Mouse (Mus musculus): ENCODE results near the gene Slc38a6.

The Slc38a6 gene

GRCm38 (mm10) chr12:73286287-73287092, at the start of gene Slc38a6, which contains the start of gene Trmt5:
TSS of gene Slc38a6 (plus strand) at chr12:73286779.
TSS of gene Trmt5 (minus strand) at chr12:73286710.
- DNase-seq: peak; percentile 95

GRCm38 (mm10) chr12:73241960-73242359, 44.6 kb upstream of the Slc38a6 start:
- DNase-seq: peak; percentile 7

DNA sequence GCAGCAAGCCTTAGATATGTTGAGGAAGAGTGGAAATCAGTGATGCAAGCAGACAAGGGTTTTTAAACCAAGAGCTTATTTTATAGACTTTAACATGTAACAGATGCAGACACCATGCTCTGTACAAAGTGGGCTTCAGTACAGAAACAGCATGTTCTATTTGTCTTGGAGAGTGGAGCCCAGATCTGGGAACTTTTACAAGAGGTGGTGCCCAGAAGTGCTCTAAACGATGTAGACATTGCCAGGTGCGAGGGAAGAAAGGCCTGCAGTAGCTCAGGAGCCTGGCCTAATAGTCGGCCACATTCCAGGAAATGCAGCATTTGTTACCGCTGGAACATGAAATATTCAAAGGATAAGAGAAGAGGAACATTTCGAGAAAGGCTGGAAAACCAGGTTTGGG, 40.9 kb upstream of the Slc38a6 start:
- no peak for DNase-seq

DNA sequence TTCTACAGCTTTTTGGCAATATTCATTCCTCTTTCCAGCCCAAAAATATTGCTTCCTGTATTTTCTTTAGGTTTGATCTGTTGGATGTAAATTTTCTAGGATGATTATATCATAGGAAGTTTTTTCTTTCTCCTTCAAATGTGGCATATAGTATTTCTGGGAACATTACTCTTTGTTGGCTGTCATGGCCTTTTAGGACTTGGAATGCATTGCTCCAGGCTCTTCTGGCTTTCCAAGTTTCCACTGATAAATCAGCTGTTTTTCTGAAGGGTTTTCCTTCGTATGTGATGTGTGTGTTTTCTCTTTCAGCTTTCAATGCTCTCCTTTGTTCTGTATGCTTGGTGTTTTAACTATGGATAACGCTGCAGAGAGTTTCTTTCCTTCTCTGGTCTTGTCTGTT, 31.6 kb upstream of the Slc38a6 start:
- no peak for DNase-seq

DNA sequence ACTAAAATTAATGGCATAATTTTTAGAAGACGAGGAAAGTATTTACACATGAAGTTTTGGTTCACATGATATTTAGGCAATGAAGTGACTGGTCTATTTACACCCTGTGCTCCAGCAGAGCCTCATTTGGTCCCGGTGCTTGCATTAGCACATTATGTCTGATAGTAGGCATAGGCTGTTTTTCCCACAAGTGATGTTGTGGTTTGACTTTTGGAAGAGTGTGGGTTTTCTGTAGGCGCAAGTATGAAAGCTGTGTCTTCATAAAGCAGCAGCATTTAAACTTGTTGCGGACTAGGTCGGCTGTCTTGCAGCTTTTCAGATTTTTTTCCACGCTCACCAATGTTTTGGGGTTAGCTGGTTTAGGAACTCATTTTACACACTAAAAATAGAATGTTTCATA, 27.3 kb upstream of the Slc38a6 start:
- no peak for DNase-seq

GRCm38 (mm10) chr12:73260339-73260738, 26.2 kb upstream of the Slc38a6 start:
- DNase-seq: no peak

- no peak for DNase-seq
Observed at GRCm38 (mm10) chr12:73265381-73265978, 21.1 kb upstream of the Slc38a6 start.

- no peak for DNase-seq
Observed at GRCm38 (mm10) chr12:73266597-73266996, 20.0 kb upstream of the Slc38a6 start.

GRCm38 (mm10) chr12:73268497-73268896, 18.1 kb upstream of the Slc38a6 start:
- no peak for DNase-seq

DNA sequence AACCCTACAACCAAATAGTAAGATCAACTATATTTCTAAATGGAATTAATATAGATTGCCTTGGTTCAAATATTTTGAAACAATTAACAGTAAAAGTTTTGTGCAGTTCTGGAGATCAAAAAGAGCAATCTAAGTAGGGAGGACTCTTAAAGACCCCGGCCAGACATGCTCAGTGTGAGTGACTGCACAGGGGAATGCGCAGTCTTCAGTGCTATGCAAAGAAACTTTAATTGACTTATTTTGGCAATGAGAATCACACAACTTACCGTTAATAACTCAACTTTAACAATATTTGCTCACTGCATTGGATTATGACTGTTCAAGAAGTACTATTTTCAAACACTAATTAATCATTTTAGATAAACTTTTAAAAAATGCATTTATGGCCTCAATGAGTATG, 17.0 kb upstream of the Slc38a6 start:
- DNase-seq: no peak

DNA sequence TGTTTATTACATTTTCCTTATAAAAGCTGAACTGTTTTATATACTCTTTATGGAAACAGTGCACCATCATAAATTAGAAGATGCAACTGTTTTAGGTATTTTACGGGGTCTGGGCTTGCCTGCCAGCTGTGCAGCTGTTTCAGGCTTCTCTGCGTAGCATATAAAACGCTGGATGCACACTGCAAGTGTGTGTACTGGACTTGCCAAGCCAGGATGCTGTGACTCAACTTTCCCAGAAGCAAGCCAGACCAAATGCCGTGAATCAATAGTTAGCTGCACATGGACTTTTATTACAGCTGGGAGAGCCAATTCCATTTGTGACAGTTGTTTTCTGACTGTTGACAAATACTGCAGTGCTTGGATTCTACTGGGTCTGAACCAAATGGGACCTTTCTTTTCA, 16.6 kb upstream of the Slc38a6 start:
- no peak for DNase-seq

- DNase-seq: no peak
Observed at GRCm38 (mm10) chr12:73274921-73275320, 11.7 kb upstream of the Slc38a6 start.

DNA sequence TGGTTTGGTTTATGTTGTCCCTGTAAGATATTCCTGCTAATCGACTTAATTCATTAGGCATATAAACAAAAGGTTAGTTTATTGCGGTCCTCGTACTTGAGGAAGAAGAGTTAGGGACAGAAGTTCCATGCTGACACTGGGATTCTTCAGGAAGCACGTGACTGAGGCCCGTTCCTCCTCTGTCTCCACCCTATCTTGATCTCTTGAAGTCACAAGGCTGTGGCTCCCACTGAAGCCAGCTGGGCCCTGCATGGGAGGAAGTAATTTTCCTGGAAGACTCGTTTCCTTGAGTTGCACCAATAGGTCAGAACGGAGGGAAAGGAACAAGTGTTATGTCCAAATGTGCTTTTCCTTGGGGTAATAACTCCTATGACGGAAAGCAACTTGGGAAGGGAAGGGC, 1.0 kb downstream of the Slc38a6 start:
- peak; percentile 69 for DNase-seq

GRCm38 (mm10) chr12:73288626-73289025, 2.0 kb downstream of the Slc38a6 start:
- DNase-seq: no peak

DNA sequence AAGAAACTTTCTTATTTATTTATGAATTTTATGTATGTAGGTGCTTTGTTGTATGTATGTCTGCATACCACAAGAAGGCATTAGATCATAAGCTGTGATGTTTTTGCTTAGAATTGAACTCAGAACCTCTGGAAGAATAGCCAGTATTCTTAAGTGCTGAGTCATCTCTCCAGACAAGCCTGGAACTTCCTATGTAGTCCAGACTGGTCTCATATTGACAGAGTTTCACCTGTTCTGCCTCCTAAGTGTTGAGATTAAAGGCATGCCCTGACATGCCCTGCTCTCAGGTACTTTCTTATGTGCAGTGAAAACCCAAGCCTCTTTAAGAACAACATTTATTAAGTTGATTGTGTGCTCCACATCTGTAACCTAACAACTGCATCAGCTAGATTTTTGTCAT, 8.3 kb downstream of the Slc38a6 start:
- DNase-seq: no peak

DNA sequence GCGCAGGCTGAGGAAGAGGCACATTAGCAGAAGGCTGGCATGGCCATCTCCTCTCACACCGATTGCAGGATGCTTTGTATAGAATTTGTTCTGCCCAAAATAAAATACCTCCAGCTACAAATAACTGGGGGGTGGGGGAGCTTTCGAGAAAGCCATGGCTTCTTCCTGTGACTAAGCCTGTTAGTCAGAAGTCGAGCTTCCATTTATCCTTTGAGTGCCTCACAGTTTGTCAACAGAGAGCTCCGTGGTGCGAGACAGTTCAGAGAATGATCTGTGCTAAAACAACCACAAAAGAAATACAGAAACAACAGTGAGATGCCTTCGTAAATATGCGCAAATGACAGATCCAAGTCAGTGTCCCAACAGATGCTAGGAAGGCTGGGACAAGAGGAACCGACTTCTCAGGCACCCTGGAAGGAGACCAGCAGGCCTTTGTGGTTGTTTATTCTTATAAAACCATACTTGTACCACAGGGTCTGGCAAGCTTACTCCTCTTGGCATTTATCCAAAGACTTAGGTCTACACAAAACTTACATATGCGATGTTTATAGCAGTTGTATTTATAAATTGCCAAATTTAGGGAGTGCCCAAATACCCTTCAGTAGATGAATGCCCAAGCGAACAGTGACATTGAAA, 9.0 kb downstream of the Slc38a6 start:
- no peak for DNase-seq

DNA sequence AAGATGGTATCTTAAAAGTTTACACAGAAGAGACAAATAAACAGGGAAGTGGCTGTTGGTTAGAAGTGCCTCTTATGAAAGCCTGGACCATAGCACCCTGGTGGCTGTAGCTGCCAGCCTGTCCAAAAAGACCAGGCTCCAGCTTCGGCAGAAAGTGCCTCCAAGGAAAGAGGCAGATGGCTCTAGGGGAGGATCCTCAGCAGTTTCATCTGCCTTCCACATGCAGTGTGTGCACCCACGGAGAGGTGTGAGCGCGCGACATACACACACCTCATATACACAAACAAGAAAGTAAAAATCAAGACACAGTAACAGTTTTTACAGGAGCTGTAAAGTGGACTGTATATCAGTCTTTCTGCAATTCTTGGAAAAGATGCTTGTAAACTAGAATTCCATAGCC, 12.0 kb downstream of the Slc38a6 start:
- no peak for DNase-seq

DNA sequence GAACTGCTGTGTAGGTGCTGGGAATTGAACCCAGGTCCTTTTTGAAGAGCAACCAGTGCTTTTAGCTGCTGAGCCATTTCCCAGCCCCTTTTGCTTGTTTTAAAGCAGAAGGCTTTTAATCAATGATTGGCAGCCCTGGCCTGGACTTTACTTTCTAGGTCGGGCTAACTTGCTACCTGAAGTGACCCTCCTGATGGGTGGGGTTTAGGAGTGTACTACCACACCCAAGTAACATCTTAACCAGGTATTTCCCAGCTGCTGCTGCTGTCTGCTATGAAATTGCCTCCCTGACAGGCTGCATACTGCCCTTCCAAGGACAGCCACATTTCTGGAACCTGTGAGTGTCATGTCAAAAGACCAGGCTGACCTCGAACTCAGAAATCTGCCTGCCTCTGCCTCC, 14.0 kb downstream of the Slc38a6 start:
- DNase-seq: no peak

GRCm38 (mm10) chr12:73304636-73305035, 18.1 kb downstream of the Slc38a6 start:
- no peak for DNase-seq

DNA sequence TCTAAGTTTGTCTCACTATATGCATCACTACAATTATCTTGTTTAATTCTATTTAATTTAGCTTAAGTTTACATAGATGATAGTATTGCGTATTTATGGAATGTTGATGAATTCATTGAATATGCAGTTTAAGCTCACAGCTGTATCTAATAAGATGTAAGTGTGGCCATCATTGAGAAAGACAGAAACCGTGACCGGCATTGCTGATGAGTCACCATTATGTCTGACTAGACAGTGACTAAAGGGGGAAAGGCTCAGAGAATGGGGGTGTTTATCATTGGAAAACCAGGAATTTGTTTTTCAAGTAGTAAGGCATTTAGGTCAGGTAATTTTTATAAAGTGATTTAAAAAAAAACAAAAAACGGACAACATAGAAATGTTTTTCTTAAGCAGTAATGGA, 21.2 kb downstream of the Slc38a6 start:
- DNase-seq: no peak

DNA sequence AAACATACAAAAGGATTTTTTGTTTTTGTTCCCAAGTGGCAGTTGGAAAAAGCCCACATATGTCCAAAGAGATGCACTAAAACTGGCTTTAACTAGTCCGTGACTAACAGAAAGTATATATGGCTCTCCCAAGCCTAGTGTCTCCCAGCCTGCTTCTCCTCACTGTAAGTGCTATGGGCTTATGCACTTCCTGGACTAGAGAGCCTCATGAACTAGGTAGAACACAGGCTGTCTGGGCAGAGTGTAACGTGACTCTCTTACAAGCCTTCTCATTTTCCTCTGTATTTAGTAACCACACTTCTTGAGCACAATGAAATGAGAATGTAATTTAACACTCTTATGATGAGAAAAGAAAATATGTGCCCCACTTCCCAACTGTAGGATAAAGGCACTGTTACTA, 22.1 kb downstream of the Slc38a6 start:
- DNase-seq: no peak

DNA sequence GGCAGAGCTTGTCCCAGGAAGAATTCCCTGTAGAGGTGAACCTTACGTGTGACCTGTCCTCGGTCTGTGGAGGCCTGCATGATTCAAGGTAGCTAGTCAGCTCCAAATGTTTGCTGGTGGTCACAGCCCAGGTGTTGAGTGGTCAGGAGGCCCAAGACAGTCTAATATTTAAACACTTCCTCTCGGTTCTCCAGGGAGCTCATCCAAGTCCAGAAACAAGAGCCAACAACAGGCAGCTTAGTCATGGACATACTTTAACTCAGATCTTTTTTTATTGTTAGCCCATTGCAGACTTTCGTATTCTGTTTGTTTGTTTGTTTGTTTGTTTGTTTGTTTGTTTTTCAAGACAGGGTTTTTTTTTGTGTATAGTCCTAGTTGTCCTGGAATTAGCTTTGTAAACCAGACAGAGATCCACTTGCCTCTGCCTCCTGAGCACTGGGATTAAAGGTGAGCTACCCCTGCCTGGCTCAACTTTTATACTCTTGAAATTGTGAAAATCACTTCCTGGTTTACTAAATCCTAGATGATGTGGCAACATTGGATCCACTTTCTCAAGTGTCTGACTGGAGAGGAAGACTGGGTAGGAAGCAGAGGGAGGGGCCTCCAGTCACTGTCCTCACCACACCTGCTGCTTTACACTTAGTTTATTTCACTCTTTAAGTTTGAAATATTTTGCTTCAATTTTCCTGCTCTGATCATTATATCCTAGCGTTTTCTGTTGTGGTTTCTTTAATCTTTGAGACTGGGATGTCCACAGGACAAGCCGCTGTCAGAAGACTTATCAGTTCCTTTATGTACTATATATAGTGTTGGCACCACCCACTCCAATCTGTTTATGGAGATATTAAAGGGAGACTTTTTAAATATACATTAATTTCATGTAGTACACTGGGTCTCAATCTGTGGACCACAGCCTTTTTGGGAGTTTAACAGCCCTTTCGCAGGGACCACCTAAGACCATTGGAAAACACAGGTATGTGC, 31.4 kb downstream of the Slc38a6 start:
- DNase-seq: no peak

- DNase-seq: peak; percentile 78
Observed at GRCm38 (mm10) chr12:73324180-73324586, 37.6 kb downstream of the Slc38a6 start.

Data from lung, postnatal 36 days (tissue).